Mouse (Mus musculus) Patski (cell line): ENCODE results near the gene Car6. TPM values are rescaled to one million over a fixed set of nuclear protein-coding genes. Genes with fewer than 3 reads are reported as not detected.
A peak's percentile ranks its signal among the peaks of the same experiment; 100 is the strongest.

Source experiments
- ATAC-seq: fragments of 100-300 bp; one replicate; pipeline ENCODE4 v1.8.0; 2021
- CTCF ChIA-PET: fragments of 350-600 bp; sonication (Branson Sonifier 250); formaldehyde crosslinking; loops from one replicate; lab custom pipeline; 2022; ENCODE audit warnings: inconsistent platforms; lab: Charles Lee
- POLR2A ChIA-PET: fragments of 350-600 bp; sonication (Branson Sonifier 250); formaldehyde crosslinking; loops from one replicate; lab custom pipeline; 2022; ENCODE audit warnings: antibody characterized with exemption, inconsistent platforms; lab: Charles Lee
- DNase-seq: peaks from one replicate; pipeline ENCODE4 v3.0.0-alpha.2; 2011; ENCODE audit warnings: low read depth, low spot score
- H3K27me3 ChIP-seq: fragments of 371-371 bp; one replicate; pipeline ENCODE4 v1.5.1; 2021
- CTCF ChIP-seq: fragments of 100-300 bp; IDR thresholded peaks from one replicate; pipeline ENCODE4 v1.5.1; 2021
- in situ Hi-C: fragments of 300-500 bp; cut with MboI; formaldehyde crosslinking; loops from 3 replicates; pipeline ENCODE4 v1.11.1; 2018; ENCODE audit warnings: low pct_unique_long_range_greater_than_20kb, mixed read lengths
- polyA plus RNA-seq: library from polyadenylated mRNA; unstranded; gene quantifications from one replicate; pipeline ENCODE4 v1.2.3, GENCODE M21; 2021

The Car6 gene
- polyA plus RNA-seq, 1 experiment from 2014 or later: not detected

GRCm38 (mm10) chr4:150188236-150188635 lies 12.9 kb downstream of the Car6 start:
- no peaks in the 10 kb centered on the region for H3K27me3 ChIP-seq
- ChIA-PET CTCF (interaction anchor here (3.2 kb wide), 1 partner anchor 12 kb away, joined by 10 read pairs; no protein-coding TSS in a partner anchor), POLR2A (no interaction called here)
- no peak for DNase-seq
- no peak for ATAC-seq
- in situ Hi-C loops: loop anchor here (5.0 kb wide), 1 partner anchor 34 kb away; no protein-coding TSS in a partner anchor
- TF ChIP-seq CTCF: no peak

- POLR2A ChIA-PET: no interaction called here
- in situ Hi-C loops: no loop called here
Measured at GRCm38 (mm10) chr4:150181304-150181703, 19.8 kb downstream of the Car6 start.

GRCm38 (mm10) chr4:150178131-150178530 lies 23.0 kb downstream of the Car6 start:
- in situ Hi-C loops: no loop called here
- no peaks in the 10 kb centered on the region for H3K27me3 ChIP-seq
- POLR2A ChIA-PET: no interaction called here
- no peak for TF ChIP-seq CTCF
- ATAC-seq (no peak), DNase-seq (no peak)
- CTCF ChIA-PET: interaction anchor here (1.1 kb wide), 1 partner anchor 31 kb away, joined by 3 read pairs; no protein-coding TSS in a partner anchor

More at GRCm38 (mm10) chr4:150181304-150181703, 19.8 kb downstream of the Car6 start:
- ATAC-seq (no peak), DNase-seq (no peak)
- H3K27me3 ChIP-seq: no peaks in the 10 kb centered on the region
- CTCF ChIA-PET: no interaction called here
- TF ChIP-seq CTCF: no peak

DNA sequence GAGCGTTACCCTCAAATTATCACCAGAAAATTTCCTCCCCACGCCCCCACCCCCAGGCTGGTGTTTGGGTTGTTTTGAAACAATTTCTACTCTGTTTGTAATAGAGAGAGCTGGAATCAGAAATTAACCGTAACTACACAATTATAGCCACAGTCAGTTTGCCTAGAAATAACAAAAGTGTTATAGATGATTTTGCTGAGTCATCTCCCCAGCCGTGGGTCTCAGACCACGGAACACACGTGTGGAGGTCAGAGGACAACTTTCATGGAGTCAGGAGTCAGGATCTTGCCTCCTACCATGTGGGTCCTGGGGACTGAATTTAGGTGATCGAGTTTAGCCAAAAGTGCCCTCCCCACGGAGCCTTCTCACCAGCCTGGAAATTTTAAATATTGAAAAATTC lies 24.0 kb downstream of the Car6 start:
- POLR2A ChIA-PET: no interaction called here
- in situ Hi-C loops: no loop called here
- no peaks in the 10 kb centered on the region for H3K27me3 ChIP-seq
- TF ChIP-seq CTCF: no peak
- CTCF ChIA-PET: interaction anchor here (0.7 to 2.2 kb wide), 4 partner anchors 10 to 400 kb away, joined by 3 to 10 read pairs (median 3); partner anchors contain the start of gene Eno1
- no peak for ATAC-seq
- DNase-seq: no peak

GRCm38 (mm10) chr4:150176535-150176934 lies 24.6 kb downstream of the Car6 start:
- in situ Hi-C loops: no loop called here
- ChIA-PET POLR2A (no interaction called here), CTCF (interaction anchor here (0.7 to 2.2 kb wide), 3 partner anchors 11 to 60 kb away, joined by 3 to 10 read pairs (median 3); partner anchors contain the start of gene Eno1)
- H3K27me3 ChIP-seq: no peaks in the 10 kb centered on the region
- TF ChIP-seq CTCF: peak; percentile 72
- DNase-seq (no peak), ATAC-seq (no peak)

DNA sequence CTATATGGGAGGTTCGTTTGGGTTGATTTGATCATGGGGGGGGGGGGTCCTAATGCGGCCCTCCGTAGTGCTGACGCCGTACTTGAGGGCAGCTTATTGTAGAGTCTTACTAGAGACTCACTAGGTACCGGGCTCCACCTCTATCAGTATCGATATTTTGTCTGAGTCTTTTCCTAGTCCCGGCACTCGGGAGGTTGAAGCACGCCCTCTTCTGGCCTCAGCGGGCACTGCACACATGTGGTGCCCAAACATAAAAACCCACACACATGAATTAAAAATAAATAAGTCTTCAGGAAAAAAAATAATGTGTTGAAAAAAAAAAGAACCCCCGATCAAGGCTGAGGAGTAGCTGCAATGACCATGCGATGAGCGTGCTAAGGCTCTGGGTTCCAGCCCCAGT lies 27.1 kb downstream of the Car6 start:
- TF ChIP-seq CTCF: no peak
- DNase-seq (no peak), ATAC-seq (no peak)
- in situ Hi-C loops: no loop called here
- POLR2A ChIA-PET: interaction anchor here (0.9 kb wide), 1 partner anchor 70 kb away, joined by 3 read pairs; no protein-coding TSS in a partner anchor
- H3K27me3 ChIP-seq: no peaks in the 10 kb centered on the region
- CTCF ChIA-PET: interaction anchor here (1.8 kb wide), 1 partner anchor 9 kb away, joined by 3 read pairs; no protein-coding TSS in a partner anchor

DNA sequence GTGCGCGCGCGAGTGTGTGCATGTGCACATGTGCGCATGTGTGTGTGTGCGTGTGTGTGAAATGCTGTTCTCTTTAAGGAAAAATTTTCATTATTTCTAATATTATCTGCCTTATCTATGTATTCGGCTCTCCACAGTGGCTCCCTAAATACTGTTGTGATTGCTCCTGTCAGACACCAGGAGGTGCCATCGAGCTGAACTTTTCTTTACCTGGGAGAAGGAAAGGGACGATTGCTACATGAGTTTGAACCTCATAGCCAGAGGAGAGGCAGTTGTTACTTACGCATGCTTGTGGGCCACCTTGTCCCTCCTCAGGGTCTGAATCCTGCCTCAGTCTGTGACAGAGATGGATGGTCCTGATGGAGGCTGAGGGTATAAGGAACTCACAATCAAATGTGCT lies 27.9 kb downstream of the Car6 start:
- CTCF ChIA-PET: interaction anchor here (0.9 kb wide), 1 partner anchor 30 kb away, joined by 3 read pairs; no protein-coding TSS in a partner anchor
- no peak for DNase-seq
- in situ Hi-C loops: no loop called here
- TF ChIP-seq CTCF: no peak
- ATAC-seq: no peak
- POLR2A ChIA-PET: interaction anchor here (0.5 to 0.9 kb wide), 2 partner anchors 71 to 106 kb away, joined by 3 to 4 read pairs; no protein-coding TSS in a partner anchor
- H3K27me3 ChIP-seq: peaks cover under 1% of the 10 kb centered on the region

DNA sequence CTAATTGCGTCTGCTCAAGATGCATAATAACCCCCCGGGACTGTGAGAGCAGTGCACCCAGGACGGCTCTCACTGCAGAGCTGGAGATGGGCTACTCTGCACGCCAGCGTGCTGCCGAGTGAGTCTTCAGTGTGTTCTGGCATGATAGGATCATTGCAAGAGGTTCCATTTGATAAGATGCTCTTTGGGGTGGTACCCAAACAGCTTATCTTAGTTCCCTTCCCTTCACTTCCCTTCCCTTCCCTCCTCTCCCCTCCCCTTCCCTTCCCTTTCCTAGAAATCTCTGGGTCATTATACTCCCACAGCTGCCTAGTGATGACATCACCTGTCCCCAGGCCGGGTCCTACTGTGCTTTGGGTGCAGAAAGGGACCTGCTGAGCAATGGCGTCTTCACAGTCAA lies 29.0 kb downstream of the Car6 start:
- no peak for ATAC-seq
- DNase-seq: no peak
- H3K27me3 ChIP-seq: peaks cover 3% of the 10 kb centered on the region
- POLR2A ChIA-PET: no interaction called here
- CTCF ChIA-PET: no interaction called here
- TF ChIP-seq CTCF: no peak
- in situ Hi-C loops: no loop called here

- POLR2A ChIA-PET: no interaction called here
- ATAC-seq (no peak), DNase-seq (no peak)
- H3K27me3 ChIP-seq: peaks cover 3% of the 10 kb centered on the region
- in situ Hi-C loops: no loop called here
- CTCF ChIA-PET: no interaction called here
- TF ChIP-seq CTCF: no peak
Measured at GRCm38 (mm10) chr4:150168406-150168805, 32.7 kb downstream of the Car6 start.

DNA sequence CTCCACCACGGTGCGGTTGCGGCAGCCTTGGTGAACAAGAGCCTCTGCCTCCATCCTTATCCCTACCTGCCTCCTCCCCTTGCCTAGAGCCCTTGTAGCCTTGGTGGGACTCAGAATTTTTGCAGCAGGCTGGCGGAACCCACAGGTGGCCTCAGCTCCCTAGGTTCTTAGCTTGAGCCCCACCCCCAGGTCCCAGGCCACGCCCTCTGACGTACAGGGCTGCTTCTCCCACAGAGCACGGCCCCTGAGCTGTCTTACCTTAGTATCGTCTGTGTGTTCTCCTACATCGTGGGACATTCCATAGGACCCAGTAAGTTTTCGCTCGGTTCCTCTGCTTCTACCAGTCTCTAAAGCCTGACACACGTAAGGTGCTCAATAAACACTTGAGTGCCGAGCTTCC lies 36.3 kb downstream of the Car6 start:
- ChIA-PET CTCF (interaction anchor here (1.2 kb wide), 1 partner anchor 10 kb away, joined by 3 read pairs; no protein-coding TSS in a partner anchor), POLR2A (no interaction called here)
- no peak for ATAC-seq
- DNase-seq: no peak
- no peak for TF ChIP-seq CTCF
- H3K27me3 ChIP-seq: peaks cover 3% of the 10 kb centered on the region
- in situ Hi-C loops: no loop called here

GRCm38 (mm10) chr4:150162561-150163169 lies 38.5 kb downstream of the Car6 start:
- POLR2A ChIA-PET: no interaction called here
- CTCF ChIA-PET: no interaction called here
- no peaks in the 10 kb centered on the region for H3K27me3 ChIP-seq
- DNase-seq: no peak
- in situ Hi-C loops: no loop called here
- ATAC-seq: no peak
- TF ChIP-seq CTCF: no peak
